Mouse (Mus musculus) kidney, postnatal 0 days (tissue): ENCODE measurements around the gene Ablim2. TPM values are rescaled to one million over a fixed set of nuclear protein-coding genes. Genes with fewer than 3 reads are reported as not detected.

ENCODE experiments used
- ATAC-seq: fragments of 200-750 bp; cut with Nextera tagmentation; replicated peaks from 2 replicates; pipeline ENCODE4 v1.8.0; 2017; ENCODE audit warnings: low read depth, moderate number of reproducible peaks, moderate TSS enrichment, moderate library complexity; ENCODE audit not compliant: low FRiP score
- DNase-seq: peaks from one replicate; pipeline ENCODE4 v3.0.0-alpha.2; 2016; ENCODE audit warnings: low spot score
- H3K27ac ChIP-seq: fragments of 300-500 bp; sonication (generic); 2 replicates; pipeline ENCODE4 v1.5.1; 2014; ENCODE audit warnings: mild to moderate bottlenecking
- H3K27me3 ChIP-seq: fragments of 300-500 bp; sonication (generic); 2 replicates; pipeline ENCODE4 v1.6.1; 2014; ENCODE audit warnings: low read length, mixed read lengths; ENCODE audit not compliant: insufficient read depth
- H3K36me3 ChIP-seq: fragments of 300-500 bp; sonication (generic); 2 replicates; pipeline ENCODE4 v1.6.1; 2014; ENCODE audit warnings: low read length, mixed read lengths; ENCODE audit not compliant: insufficient read depth
- H3K4me1 ChIP-seq: fragments of 300-500 bp; sonication (generic); replicated peaks from 2 replicates; pipeline ENCODE4 v1.6.1; 2014; ENCODE audit warnings: antibody characterized with exemption, low read length, mixed read lengths; ENCODE audit not compliant: insufficient read depth
- H3K4me2 ChIP-seq: fragments of 300-500 bp; sonication (generic); 2 replicates; pipeline ENCODE4 v1.6.1; 2014; ENCODE audit warnings: mild to moderate bottlenecking, low read length, moderate library complexity, mixed read lengths
- H3K4me3 ChIP-seq: fragments of 300-500 bp; sonication (generic); replicated peaks from 2 replicates; pipeline ENCODE4 v1.5.1; 2014; ENCODE audit warnings: low read depth, low read length
- H3K9ac ChIP-seq: fragments of 300-500 bp; sonication (generic); 2 replicates; pipeline ENCODE4 v1.6.1; 2014; ENCODE audit warnings: low read depth, low read length
- H3K9me3 ChIP-seq: fragments of 300-500 bp; sonication (generic); replicated peaks from 2 replicates; pipeline ENCODE4 v1.6.1; 2016; ENCODE audit warnings: low read length, inconsistent platforms, mixed read lengths
- CTCF ChIP-seq: IDR thresholded peaks from 2 replicates; pipeline ENCODE4 v1.5.1; 2016; ENCODE audit warnings: antibody characterized with exemption, low read depth, mild to moderate bottlenecking, moderate library complexity
- WGBS: fragments of 180-500 bp; shearing (Covaris S2); extraction: QIAGEN DNeasy Blood & Tissue Kit; methylation state at CpG from one replicate; pipeline ENCODE4 v1.1.7; 2014; 5-methylcytosine and 5-hydroxymethylcytosine counted together
- polyA plus RNA-seq: library from polyadenylated mRNA; unstranded; fragments of >200 nt; fragmentation: Nextera tagmentation; extraction: Ambion mirVana; gene quantifications from 2 replicates; pipeline ENCODE4 v1.2.1, GENCODE M21; 2015

Ablim2 gene
- polyA plus RNA-seq, 1 experiment from 2014 or later, result 3.9 TPM

DNA sequence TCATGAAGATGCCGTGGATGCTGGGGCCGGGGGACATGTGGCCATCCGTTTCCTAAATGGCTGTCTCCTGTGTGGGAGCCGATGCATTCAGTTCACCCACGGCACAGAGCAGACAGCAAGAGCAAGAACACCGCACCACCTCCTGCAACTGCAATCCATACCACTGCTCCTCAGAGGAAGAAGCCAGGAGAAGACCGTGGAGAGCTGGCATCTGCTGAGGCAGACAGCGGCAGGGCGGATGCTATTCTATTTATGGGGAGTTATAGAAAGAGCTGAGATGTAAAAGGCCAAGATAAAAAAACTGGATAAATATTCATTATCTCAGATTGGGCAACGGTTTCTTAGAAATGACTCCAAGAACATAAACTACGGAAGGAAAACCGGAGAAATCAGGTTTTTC, 30.2 kb downstream of the Ablim2 start:
- Histone ChIP-seq H3K4me2 (no peak overlapping the region), H3K36me3 (no peaks in the 10 kb centered on the region), H3K27ac (no peak overlapping the region), H3K4me1 (0 out of 2 replicates have a peak, but pooled peaks cover 6% of the 10 kb centered on the region), H3K9ac (no peak overlapping the region), H3K27me3 (no peaks in the 10 kb centered on the region), H3K9me3 (no peaks in the 10 kb centered on the region), H3K4me3 (no peak overlapping the region)
- TF ChIP-seq CTCF, result no peak
- DNase-seq (no peak), ATAC-seq (no peak)
- WGBS, result 83% methylated on average over 12 of the region's 12 CpGs

DNA sequence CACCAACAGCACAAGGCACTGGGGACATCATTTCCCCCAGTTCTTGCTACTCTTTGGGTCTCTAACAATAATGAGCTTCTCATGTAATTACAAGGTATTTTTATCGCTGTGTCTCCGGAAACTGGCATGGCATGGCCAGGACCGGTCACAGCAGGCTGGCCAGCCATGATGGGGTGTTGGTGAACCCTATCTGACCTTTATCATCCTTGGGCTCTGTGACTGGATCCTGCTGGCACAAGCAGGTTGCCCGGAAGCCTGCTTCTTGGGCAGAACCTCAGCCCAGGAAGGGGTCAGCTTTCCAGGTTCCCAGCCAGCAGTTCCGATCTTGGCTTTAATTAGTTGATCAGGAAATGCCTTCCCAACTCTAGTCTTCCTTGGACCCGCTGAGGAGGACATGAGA, 31.0 kb downstream of the Ablim2 start:
- Histone ChIP-seq H3K27me3 (no peaks in the 10 kb centered on the region), H3K4me3 (no peak overlapping the region), H3K4me2 (no peak overlapping the region), H3K4me1 (0 out of 2 replicates have a peak, but pooled peaks cover 6% of the 10 kb centered on the region), H3K27ac (peak overlapping the region; percentile 27; the same call in 1 of the 2 replicates), H3K9me3 (no peaks in the 10 kb centered on the region), H3K36me3 (no peaks in the 10 kb centered on the region), H3K9ac (no peak overlapping the region)
- DNase-seq (no peak), ATAC-seq (peak; percentile 79; the same call in 1 of the 2 replicates)
- TF ChIP-seq CTCF, result no peak
- 52% methylated on average over 6 of the region's 6 CpGs for WGBS

DNA sequence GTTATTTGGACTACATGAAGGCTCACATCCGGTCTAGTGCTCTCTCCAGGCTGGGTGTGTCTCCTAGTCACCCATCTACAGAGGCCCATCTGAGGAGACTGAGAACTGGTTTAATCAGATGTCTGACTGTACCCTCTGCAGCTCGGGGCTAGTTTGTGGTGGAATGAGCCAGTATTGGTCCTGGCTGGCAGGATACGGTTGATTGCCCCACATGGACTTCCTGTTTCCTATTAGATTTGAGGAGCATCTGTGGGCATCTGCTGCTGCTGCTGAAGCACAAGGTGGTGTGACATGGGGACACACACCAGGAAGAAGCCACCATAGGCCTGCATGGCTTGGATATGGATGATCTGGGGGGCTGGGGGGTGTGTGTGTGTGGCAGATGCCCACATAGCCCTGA, 32.0 kb downstream of the Ablim2 start:
- no peak overlapping the region for H3K9ac ChIP-seq
- TF ChIP-seq CTCF, result no peak
- H3K9me3 ChIP-seq, result no peaks in the 10 kb centered on the region
- H3K36me3 ChIP-seq, result no peaks in the 10 kb centered on the region
- no peak overlapping the region for H3K4me3 ChIP-seq
- H3K27me3 ChIP-seq, result no peaks in the 10 kb centered on the region
- H3K4me2 ChIP-seq, result no peak overlapping the region
- 63% methylated on average over 3 of the region's 3 CpGs for WGBS
- DNase-seq (no peak), ATAC-seq (no peak; the same call in 1 of the 2 replicates)
- H3K27ac ChIP-seq, result peak overlapping the region; percentile 36
- H3K4me1 ChIP-seq, result 0 out of 2 replicates have a peak, but pooled peaks cover 6% of the 10 kb centered on the region

- Histone ChIP-seq H3K27ac (peak overlapping the region; percentile 36; the same call in 1 of the 2 replicates), H3K4me3 (no peak overlapping the region), H3K27me3 (no peaks in the 10 kb centered on the region), H3K36me3 (no peaks in the 10 kb centered on the region), H3K9ac (no peak overlapping the region), H3K9me3 (no peaks in the 10 kb centered on the region), H3K4me2 (no peak overlapping the region), H3K4me1 (0 out of 2 replicates have a peak, but pooled peaks cover 6% of the 10 kb centered on the region)
- ATAC-seq, result 0 out of 2 replicates have a peak, but pooled peaks have one; percentile 40
- no peak for TF ChIP-seq CTCF
- DNase-seq, result no peak
- 44% methylated on average over 10 of the region's 10 CpGs for WGBS
Observed at GRCm38 (mm10) chr5:35790387-35791065, 32.8 kb downstream of the Ablim2 start.

DNA sequence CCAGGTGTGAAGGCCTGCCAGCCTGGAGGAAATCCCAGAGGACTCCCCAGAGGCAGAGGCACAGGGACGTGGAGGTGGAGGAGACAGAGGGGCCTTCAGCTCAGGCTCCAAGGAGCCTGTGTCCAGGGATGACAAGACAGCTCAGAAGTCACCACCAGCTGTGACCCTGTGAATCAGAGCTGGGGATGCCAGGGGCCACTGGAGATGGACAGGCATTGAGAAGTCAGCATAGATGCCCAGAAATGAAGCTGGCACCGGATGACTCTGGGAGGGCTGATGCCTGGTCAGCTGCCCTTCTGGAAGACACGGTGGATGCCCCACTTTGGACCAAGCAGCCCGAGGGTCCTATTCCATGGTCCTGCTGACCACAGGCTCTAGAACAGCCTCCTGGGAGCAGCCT, 36.3 kb downstream of the Ablim2 start:
- H3K27ac ChIP-seq, result no peak overlapping the region
- no peaks in the 10 kb centered on the region for H3K36me3 ChIP-seq
- DNase-seq, result no peak
- 66% methylated on average over 4 of the region's 4 CpGs for WGBS
- ATAC-seq, result no peak
- H3K4me3 ChIP-seq, result no peak overlapping the region
- H3K9ac ChIP-seq, result no peak overlapping the region
- H3K27me3 ChIP-seq, result no peaks in the 10 kb centered on the region
- TF ChIP-seq CTCF, result no peak
- 0 out of 2 replicates have a peak, but pooled peaks cover 3% of the 10 kb centered on the region for H3K4me1 ChIP-seq
- no peaks in the 10 kb centered on the region for H3K9me3 ChIP-seq
- no peak overlapping the region for H3K4me2 ChIP-seq

GRCm38 (mm10) chr5:35794942-35795341, 37.3 kb downstream of the Ablim2 start:
- H3K4me2 ChIP-seq, result no peak overlapping the region
- H3K9me3 ChIP-seq, result no peaks in the 10 kb centered on the region
- no peaks in the 10 kb centered on the region for H3K4me1 ChIP-seq
- H3K36me3 ChIP-seq, result no peaks in the 10 kb centered on the region
- TF ChIP-seq CTCF, result no peak
- no peak overlapping the region for H3K4me3 ChIP-seq
- no peak overlapping the region for H3K9ac ChIP-seq
- no peak for ATAC-seq
- H3K27ac ChIP-seq, result no peak overlapping the region
- 75% methylated on average over 4 of the region's 4 CpGs for WGBS
- no peaks in the 10 kb centered on the region for H3K27me3 ChIP-seq
- no peak for DNase-seq
